Mouse (Mus musculus) hindbrain, embryonic 16.5 days (tissue): ENCODE measurements around the gene S100a3. TPM values are rescaled to one million over a fixed set of nuclear protein-coding genes. Genes with fewer than 3 reads are reported as not detected.

Source experiments
- ATAC-seq: fragments of 200-750 bp; cut with Nextera tagmentation; 2 replicates; pipeline ENCODE4 v1.8.0; 2017; ENCODE audit warnings: moderate TSS enrichment, moderate library complexity
- H3K27ac ChIP-seq: fragments of 300-500 bp; sonication (generic); 2 replicates; pipeline ENCODE4 v1.5.1; 2014; ENCODE audit warnings: low read depth, mild to moderate bottlenecking, control low read depth, low read length, moderate library complexity
- H3K27me3 ChIP-seq: fragments of 300-500 bp; sonication (generic); replicated peaks from 2 replicates; pipeline ENCODE4 v1.6.1; 2014; ENCODE audit warnings: low read length; ENCODE audit not compliant: control insufficient read depth, insufficient read depth
- H3K36me3 ChIP-seq: fragments of 300-500 bp; sonication (generic); 2 replicates; pipeline ENCODE4 v1.6.1; 2014; ENCODE audit warnings: mild to moderate bottlenecking, low read length, moderate library complexity, mixed read lengths; ENCODE audit not compliant: control insufficient read depth, insufficient read depth
- H3K4me1 ChIP-seq: fragments of 300-500 bp; sonication (generic); 2 replicates; pipeline ENCODE4 v1.6.1; 2014; ENCODE audit warnings: low read depth, low read length; ENCODE audit not compliant: control insufficient read depth, insufficient read depth
- H3K4me2 ChIP-seq: fragments of 300-500 bp; sonication (generic); 2 replicates; pipeline ENCODE4 v1.6.1; 2014; ENCODE audit warnings: mild to moderate bottlenecking, low read length, control low read depth, moderate library complexity
- H3K4me3 ChIP-seq: fragments of 300-500 bp; sonication (generic); 2 replicates; pipeline ENCODE4 v1.5.1; 2014; ENCODE audit warnings: mild to moderate bottlenecking, low read length, control low read depth, moderate library complexity
- H3K9ac ChIP-seq: fragments of 300-500 bp; sonication (generic); 2 replicates; pipeline ENCODE4 v1.6.1; 2014; ENCODE audit warnings: low read depth, mild to moderate bottlenecking, control low read depth, low read length, moderate library complexity
- H3K9me3 ChIP-seq: fragments of 300-500 bp; sonication (generic); 2 replicates; pipeline ENCODE4 v1.6.1; 2014; ENCODE audit warnings: mild to moderate bottlenecking, low read length, moderate library complexity; ENCODE audit not compliant: control insufficient read depth
- WGBS: fragments of 180-500 bp; shearing (Covaris S2); extraction: QIAGEN DNeasy Blood & Tissue Kit; methylation state at CpG from one replicate; pipeline ENCODE4 v1.1.7; 2014; 5-methylcytosine and 5-hydroxymethylcytosine counted together
- polyA plus RNA-seq: library from polyadenylated mRNA; unstranded; fragments of >200 nt; fragmentation: Nextera tagmentation; extraction: Ambion mirVana; gene quantifications from 2 replicates; pipeline ENCODE4 v1.2.1, GENCODE M21; 2015

The S100a3 gene
- polyA plus RNA-seq, 1 experiment from 2014 or later = 1.0 TPM

DNA sequence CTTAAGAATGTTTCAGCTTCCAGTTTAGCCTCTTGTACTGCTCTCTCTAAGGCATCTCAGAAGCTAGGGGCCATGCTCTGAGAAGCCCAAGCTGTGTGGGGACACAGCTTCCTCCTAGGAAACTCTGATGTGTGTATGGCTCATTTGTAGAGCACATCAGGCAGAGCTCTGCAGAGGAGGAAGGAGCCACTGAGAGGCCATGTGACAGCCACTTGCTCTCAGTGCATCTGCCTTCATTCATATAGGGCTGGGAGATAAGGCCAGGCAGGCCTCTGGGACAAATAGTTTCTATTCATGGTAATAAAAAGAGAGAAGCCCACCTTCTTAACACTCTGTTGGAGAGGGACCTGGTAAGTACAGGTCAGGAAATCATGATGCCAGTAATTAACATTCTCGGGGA is 34.1 kb downstream of the S100a3 start:
- Histone ChIP-seq H3K4me1 (no peaks in the 10 kb centered on the region), H3K4me3 (no peak overlapping the region), H3K27me3 (no peaks in the 10 kb centered on the region), H3K9me3 (no peaks in the 10 kb centered on the region), H3K9ac (no peak overlapping the region), H3K4me2 (no peak overlapping the region), H3K36me3 (no peaks in the 10 kb centered on the region), H3K27ac (no peak overlapping the region)
- 84% methylated on average over 1 of the region's 1 CpGs for WGBS
- ATAC-seq = no peak

DNA sequence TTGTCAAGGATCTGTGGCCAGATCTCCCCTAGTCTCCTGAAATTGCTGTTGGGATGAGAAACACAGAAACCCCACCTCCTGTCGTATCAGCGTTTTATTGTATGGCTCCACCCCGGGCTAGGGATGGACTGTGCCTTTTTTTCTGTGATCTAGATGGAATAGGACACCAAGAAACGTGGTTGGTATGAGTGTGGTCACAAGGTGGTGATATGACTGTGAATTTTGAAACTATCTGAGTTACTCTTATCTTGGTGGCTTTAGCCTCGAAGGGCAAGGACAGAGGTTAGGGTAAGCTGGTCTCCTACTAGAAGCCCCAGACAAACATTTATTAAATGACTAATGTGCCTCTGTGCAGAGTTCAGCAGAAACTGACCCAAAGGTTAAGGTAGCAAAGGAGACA is 35.2 kb downstream of the S100a3 start:
- Histone ChIP-seq H3K9ac (no peak overlapping the region), H3K36me3 (no peaks in the 10 kb centered on the region), H3K27ac (no peak overlapping the region), H3K4me3 (no peak overlapping the region), H3K4me1 (no peaks in the 10 kb centered on the region), H3K4me2 (no peak overlapping the region), H3K9me3 (no peaks in the 10 kb centered on the region), H3K27me3 (no peaks in the 10 kb centered on the region)
- ATAC-seq = no peak
- 80% methylated on average over 5 of the region's 5 CpGs for WGBS

DNA sequence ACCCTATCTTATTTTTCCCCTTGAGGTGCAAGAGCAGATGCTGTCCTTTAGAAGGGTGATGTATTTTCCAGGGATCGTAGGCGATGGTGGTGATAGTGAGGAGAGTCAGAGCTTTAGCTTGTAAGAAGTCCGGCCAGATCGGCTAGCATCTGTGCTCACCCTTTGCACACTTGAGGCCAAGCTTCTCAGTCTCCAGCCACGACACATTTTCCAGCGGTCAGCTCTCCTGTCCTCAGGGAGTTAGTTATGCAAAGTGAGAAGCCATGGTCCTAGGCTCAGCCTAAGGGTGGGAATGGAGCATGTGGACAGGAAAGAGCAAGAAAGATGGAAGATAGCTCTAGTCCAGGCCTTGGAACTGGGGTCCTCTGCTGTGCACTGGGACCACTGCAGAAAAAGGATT is 36.4 kb downstream of the S100a3 start:
- no peak for ATAC-seq
- 89% methylated on average over 6 of the region's 6 CpGs for WGBS
- H3K4me1 ChIP-seq = no peaks in the 10 kb centered on the region

DNA sequence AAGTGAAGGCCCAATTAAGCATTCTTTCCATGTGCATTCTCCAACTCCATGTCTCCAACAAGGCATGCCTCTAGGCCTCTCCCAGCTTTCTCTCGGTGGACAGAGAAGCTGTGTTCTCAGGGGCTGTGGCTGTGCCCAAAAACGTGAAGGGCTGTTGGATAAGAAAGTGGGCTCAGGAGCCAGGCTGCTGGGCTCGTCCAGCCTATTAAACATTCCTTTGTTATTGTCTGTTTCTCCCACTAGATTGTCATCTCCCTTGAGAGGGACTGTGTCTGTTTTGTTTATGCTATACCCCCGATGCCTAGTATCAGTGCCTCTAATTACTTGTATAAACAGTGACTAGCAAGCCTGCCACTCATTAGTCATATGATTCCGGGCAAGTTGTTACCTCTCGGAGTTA is 37.4 kb downstream of the S100a3 start:
- no peak overlapping the region for H3K27ac ChIP-seq
- H3K9ac ChIP-seq = no peak overlapping the region
- H3K4me2 ChIP-seq = no peak overlapping the region
- no peak overlapping the region for H3K4me3 ChIP-seq
- WGBS = 62% methylated on average over 6 of the region's 6 CpGs
- no peaks in the 10 kb centered on the region for H3K9me3 ChIP-seq
- no peaks in the 10 kb centered on the region for H3K4me1 ChIP-seq
- H3K36me3 ChIP-seq = no peaks in the 10 kb centered on the region
- ATAC-seq = no peak
- H3K27me3 ChIP-seq = no peaks in the 10 kb centered on the region

More for the DNA sequence above, 36.4 kb downstream of the S100a3 start:
- Histone ChIP-seq H3K36me3 (no peaks in the 10 kb centered on the region), H3K9me3 (no peaks in the 10 kb centered on the region), H3K27ac (no peak overlapping the region), H3K4me2 (no peak overlapping the region), H3K4me3 (no peak overlapping the region), H3K9ac (no peak overlapping the region), H3K27me3 (no peaks in the 10 kb centered on the region)

DNA sequence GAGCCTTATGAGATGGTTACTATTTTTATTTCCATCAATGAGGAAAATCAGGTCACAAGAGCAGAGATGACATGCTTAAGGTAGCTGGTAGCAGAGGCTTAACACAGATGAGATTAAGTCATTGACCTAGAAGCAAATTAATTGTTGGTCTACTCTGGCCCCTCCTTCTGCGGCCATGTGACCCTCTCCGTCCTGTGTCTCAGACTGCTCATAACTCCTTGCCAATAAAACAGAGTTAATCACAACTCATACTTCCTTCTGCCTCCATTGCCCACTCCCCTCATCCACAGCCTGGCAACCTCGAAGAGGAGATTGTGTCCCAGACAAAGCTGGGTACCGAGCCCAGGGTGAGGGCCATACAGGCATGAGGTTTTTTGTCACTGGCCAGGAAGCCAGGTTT is 37.8 kb downstream of the S100a3 start:
- H3K4me1 ChIP-seq = no peaks in the 10 kb centered on the region
- no peak for ATAC-seq
- WGBS = 86% methylated on average over 4 of the region's 4 CpGs
- no peak overlapping the region for H3K9ac ChIP-seq
- H3K27ac ChIP-seq = no peak overlapping the region
- H3K4me3 ChIP-seq = no peak overlapping the region
- no peak overlapping the region for H3K4me2 ChIP-seq
- H3K27me3 ChIP-seq = no peaks in the 10 kb centered on the region
- no peaks in the 10 kb centered on the region for H3K9me3 ChIP-seq
- no peaks in the 10 kb centered on the region for H3K36me3 ChIP-seq

DNA sequence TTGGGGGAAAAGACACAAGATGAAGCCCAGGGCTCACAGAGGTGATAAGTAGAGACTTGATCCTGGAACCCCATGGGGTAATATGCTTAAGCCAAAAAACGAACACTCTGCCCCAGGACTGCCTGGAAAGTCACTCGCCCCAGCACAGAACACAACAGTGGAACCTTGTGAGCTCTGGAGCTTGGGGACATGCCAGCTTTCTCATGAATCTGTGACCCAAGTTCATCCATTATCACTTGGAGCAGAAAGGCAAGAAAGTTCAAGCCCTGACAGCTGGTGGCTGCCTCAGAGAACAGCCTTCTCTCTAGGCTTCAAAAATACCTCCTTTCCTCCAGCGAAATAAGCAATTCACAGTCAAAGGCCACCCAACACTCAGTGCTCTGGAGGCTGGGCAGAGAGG is 39.0 kb downstream of the S100a3 start:
- no peaks in the 10 kb centered on the region for H3K27me3 ChIP-seq
- no peak overlapping the region for H3K27ac ChIP-seq
- no peaks in the 10 kb centered on the region for H3K36me3 ChIP-seq
- H3K4me2 ChIP-seq = no peak overlapping the region
- no peak for ATAC-seq
- no peak overlapping the region for H3K4me3 ChIP-seq
- H3K9ac ChIP-seq = no peak overlapping the region
- H3K9me3 ChIP-seq = no peaks in the 10 kb centered on the region
- 69% methylated on average over 3 of the region's 3 CpGs for WGBS
- no peaks in the 10 kb centered on the region; the same call in 1 of the 2 replicates for H3K4me1 ChIP-seq

DNA sequence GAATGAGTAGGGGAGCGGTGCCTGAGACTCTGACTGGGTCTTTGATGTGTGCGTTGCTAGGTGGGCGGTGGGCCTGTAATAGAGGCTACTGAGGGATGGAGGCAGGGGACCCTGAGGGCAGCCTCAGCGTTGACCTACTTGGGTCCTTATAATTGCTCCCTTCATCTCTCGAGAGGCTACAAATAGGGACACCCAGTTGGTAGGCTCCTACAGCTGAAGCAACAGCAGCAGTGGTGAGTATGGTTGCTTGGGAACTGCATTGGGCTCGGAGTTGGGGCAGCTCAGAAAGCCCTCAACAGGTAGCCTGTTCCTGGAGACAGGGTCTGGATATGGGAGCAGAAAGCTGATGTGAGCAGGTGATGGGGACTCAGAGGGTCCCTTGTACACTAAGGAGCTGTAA is 39.7 kb downstream of the S100a3 start:
- no peaks in the 10 kb centered on the region for H3K9me3 ChIP-seq
- no peak overlapping the region for H3K4me2 ChIP-seq
- H3K4me3 ChIP-seq = no peak overlapping the region
- no peak overlapping the region for H3K9ac ChIP-seq
- no peaks in the 10 kb centered on the region for H3K27me3 ChIP-seq
- no peak for ATAC-seq
- 84% methylated on average over 6 of the region's 6 CpGs for WGBS
- no peak overlapping the region for H3K27ac ChIP-seq
- no peaks in the 10 kb centered on the region for H3K36me3 ChIP-seq
- H3K4me1 ChIP-seq = no peaks in the 10 kb centered on the region; the same call in 1 of the 2 replicates

DNA sequence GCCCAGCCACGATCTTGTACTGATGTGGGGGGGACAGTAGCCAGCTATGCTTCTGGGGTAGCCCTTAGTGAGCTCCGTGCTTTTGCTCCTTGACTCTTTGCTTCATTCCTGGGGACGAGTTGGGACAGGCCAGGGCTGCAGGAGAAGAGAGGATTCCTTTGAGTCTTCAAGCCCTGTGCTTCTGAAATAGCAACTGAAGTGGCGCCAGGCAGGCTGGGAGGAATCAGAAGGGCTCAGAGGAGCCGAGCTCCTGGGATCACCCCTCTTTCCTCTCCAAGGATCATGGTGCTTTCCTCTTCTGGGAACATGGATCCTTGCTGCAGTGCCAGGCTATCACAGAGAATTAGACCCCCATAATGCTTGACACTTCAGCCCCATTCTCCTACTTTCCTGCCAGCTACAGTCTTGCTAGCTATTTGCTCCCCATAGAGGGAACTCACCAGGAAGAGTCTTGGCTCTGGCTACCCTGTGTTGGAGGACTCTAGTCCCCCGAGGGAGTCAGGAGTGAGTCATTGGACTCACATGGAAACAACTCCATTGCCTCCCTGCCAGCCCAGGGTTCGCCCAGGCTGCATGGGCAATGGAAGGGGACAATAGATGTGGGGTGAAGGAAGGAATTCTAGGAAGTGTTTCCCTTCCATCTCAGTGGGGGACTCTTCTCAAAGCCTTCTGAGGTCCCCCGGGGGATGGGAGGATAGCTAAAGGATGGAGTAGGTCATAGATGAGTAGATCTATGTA is 40.2 kb downstream of the S100a3 start:
- H3K36me3 ChIP-seq = no peaks in the 10 kb centered on the region
- H3K4me2 ChIP-seq = no peak overlapping the region
- H3K27me3 ChIP-seq = no peaks in the 10 kb centered on the region
- 79% methylated on average over 8 of the region's 8 CpGs for WGBS
- no peak for ATAC-seq
- no peak overlapping the region for H3K9ac ChIP-seq
- no peaks in the 10 kb centered on the region for H3K9me3 ChIP-seq
- no peak overlapping the region for H3K27ac ChIP-seq
- H3K4me3 ChIP-seq = no peak overlapping the region
- no peaks in the 10 kb centered on the region; the same call in 1 of the 2 replicates for H3K4me1 ChIP-seq

DNA sequence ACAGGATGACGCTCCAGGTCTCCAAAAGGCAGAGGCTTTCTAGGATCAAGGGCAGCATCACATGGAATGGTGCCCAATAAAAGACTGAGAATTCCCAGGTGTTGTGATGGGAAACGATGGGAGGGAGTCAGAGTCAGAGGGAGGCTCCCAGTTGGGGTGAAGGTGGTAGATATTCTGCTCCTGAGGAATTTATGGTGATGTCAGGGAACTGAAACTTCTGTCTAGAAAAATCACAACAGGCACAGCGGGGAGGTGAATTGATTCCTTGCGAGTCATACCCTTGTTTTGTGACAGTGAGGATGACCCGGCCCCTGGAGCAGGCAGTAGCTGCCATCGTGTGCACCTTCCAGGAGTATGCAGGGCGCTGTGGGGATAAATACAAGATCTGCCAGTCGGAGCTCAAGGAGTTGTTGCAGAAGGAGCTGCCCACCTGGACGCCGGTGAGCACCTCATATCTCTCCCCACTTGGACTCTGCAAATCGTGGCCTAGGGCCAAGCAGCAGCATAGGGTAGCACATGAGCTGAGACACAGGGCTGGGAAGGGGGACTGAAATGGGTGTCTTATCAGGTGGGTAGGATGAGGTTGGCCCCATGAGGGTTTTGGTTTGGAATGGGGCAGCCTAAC is 41.2 kb downstream of the S100a3 start, which contains the start of gene Gm42674:
Gene Gm42674 (plus strand): TSS at position 419 of the 625 bp plus-strand sequence.
- no peak for ATAC-seq
- 81% methylated on average over 11 of the region's 11 CpGs for WGBS
- H3K4me3 ChIP-seq = no peak within 1 kb of the TSS

More for the DNA sequence above, 41.2 kb downstream of the S100a3 start, which contains the start of gene Gm42674:
- H3K36me3 ChIP-seq = no peaks in the 10 kb centered on the region
- H3K4me1 ChIP-seq = no peaks in the 10 kb centered on the region; the same call in 1 of the 2 replicates
- H3K9me3 ChIP-seq = no peaks in the 10 kb centered on the region
- no peak within 1 kb of the TSS for H3K27ac ChIP-seq
- no peaks in the 10 kb centered on the region for H3K27me3 ChIP-seq
- H3K4me2 ChIP-seq = no peak within 1 kb of the TSS
- no peak within 1 kb of the TSS for H3K9ac ChIP-seq
